Mouse (Mus musculus) hindbrain, embryonic 12.5 days (tissue): ENCODE measurements around the gene Tlx2. TPM values are rescaled to one million over a fixed set of nuclear protein-coding genes. Genes with fewer than 3 reads are reported as not detected.
A peak's percentile ranks its signal among the peaks of the same experiment; 100 is the strongest.

Source experiments
- ATAC-seq: fragments of 200-750 bp; cut with Nextera tagmentation; 2 replicates; pipeline ENCODE4 v1.8.0; 2017; ENCODE audit warnings: moderate TSS enrichment; ENCODE audit not compliant: low FRiP score
- H3K27ac ChIP-seq: fragments of 300-500 bp; sonication (generic); 2 replicates; pipeline ENCODE4 v1.5.1; 2016; ENCODE audit warnings: mild to moderate bottlenecking
- H3K27me3 ChIP-seq: fragments of 300-500 bp; sonication (generic); 2 replicates; pipeline ENCODE4 v1.6.1; 2016; ENCODE audit warnings: mild to moderate bottlenecking
- H3K36me3 ChIP-seq: fragments of 300-500 bp; sonication (generic); 2 replicates; pipeline ENCODE4 v1.6.1; 2016; ENCODE audit warnings: mild to moderate bottlenecking
- H3K4me1 ChIP-seq: fragments of 300-500 bp; sonication (generic); 2 replicates; pipeline ENCODE4 v1.6.1; 2016
- H3K4me2 ChIP-seq: fragments of 300-500 bp; sonication (generic); replicated peaks from 2 replicates; pipeline ENCODE4 v1.6.1; 2016; ENCODE audit warnings: mild to moderate bottlenecking
- H3K4me3 ChIP-seq: fragments of 300-500 bp; sonication (generic); 2 replicates; pipeline ENCODE4 v1.5.1; 2016; ENCODE audit warnings: mild to moderate bottlenecking
- H3K9ac ChIP-seq: fragments of 300-500 bp; sonication (generic); 2 replicates; pipeline ENCODE4 v1.6.1; 2016; ENCODE audit warnings: mild to moderate bottlenecking, moderate library complexity
- H3K9me3 ChIP-seq: fragments of 300-500 bp; sonication (generic); replicated peaks from 2 replicates; pipeline ENCODE4 v1.6.1; 2016; ENCODE audit warnings: mild to moderate bottlenecking
- WGBS: fragments of 180-500 bp; shearing (Covaris S2); methylation state at CpG from one replicate; pipeline ENCODE4 v1.1.7; 2016; 5-methylcytosine and 5-hydroxymethylcytosine counted together
- polyA plus RNA-seq: library from polyadenylated mRNA; unstranded; fragments of >200 nt; fragmentation: Nextera tagmentation; extraction: Ambion mirVana; gene quantifications from 2 replicates; pipeline ENCODE4 v1.2.1, GENCODE M21; 2016

The Tlx2 gene
- polyA plus RNA-seq, 1 experiment from 2014 or later: 4.4 TPM

- Histone ChIP-seq H3K27me3 (peaks cover 99% of the 10 kb centered on the region), H3K9ac (no peak overlapping the region), H3K4me3 (peak overlapping the region; percentile 23), H3K4me1 (peaks cover 19% of the 10 kb centered on the region), H3K27ac (no peak overlapping the region), H3K36me3 (no peaks in the 10 kb centered on the region), H3K4me2 (peak overlapping the region; percentile 21), H3K9me3 (no peaks in the 10 kb centered on the region)
- no peak for ATAC-seq
- WGBS: 1% methylated on average over 72 of the region's 81 CpGs
Observed at GRCm38 (mm10) chr6:83068706-83069487, 1.2 kb downstream of the Tlx2 start.

GRCm38 (mm10) chr6:83068221-83068620, 1.9 kb downstream of the Tlx2 start:
- no peaks in the 10 kb centered on the region for H3K9me3 ChIP-seq
- H3K4me1 ChIP-seq: peaks cover 19% of the 10 kb centered on the region
- H3K36me3 ChIP-seq: no peaks in the 10 kb centered on the region
- H3K4me3 ChIP-seq: 0 out of 2 replicates have a peak overlapping the region, but pooled peaks have one; percentile 23
- no peak for ATAC-seq
- H3K4me2 ChIP-seq: no peak overlapping the region
- no peak overlapping the region for H3K9ac ChIP-seq
- H3K27ac ChIP-seq: no peak overlapping the region
- 3% methylated on average over 8 of the region's 8 CpGs for WGBS
- H3K27me3 ChIP-seq: peaks cover 99% of the 10 kb centered on the region

DNA sequence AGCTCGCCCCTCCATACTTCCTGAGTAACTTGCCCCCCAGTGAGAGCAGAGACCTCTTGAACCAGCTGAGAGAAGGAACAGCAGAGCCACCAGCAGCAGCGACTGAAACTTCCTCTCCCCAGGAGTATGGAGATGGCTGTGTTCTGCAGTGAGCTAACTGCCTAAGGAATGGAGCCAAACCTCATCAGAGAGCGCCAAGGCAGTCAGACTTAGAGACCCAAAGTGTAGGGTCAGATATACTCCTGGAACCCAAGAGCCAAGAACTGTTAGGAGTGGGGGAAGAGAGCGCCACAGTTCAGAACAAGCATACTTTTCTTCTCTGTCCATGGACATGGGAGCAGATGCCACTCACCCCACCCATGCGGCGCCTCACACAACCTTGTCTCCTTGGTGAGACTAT, 3.7 kb downstream of the Tlx2 start:
- H3K4me2 ChIP-seq: no peak overlapping the region
- no peak overlapping the region for H3K4me3 ChIP-seq
- no peaks in the 10 kb centered on the region for H3K36me3 ChIP-seq
- no peak overlapping the region for H3K9ac ChIP-seq
- no peak overlapping the region for H3K27ac ChIP-seq
- ATAC-seq: no peak
- H3K4me1 ChIP-seq: peaks cover 19% of the 10 kb centered on the region
- WGBS: 19% methylated on average over 6 of the region's 6 CpGs
- H3K9me3 ChIP-seq: no peaks in the 10 kb centered on the region
- H3K27me3 ChIP-seq: peaks cover 99% of the 10 kb centered on the region

- peaks cover 14% of the 10 kb centered on the region for H3K4me1 ChIP-seq
- ATAC-seq: no peak
- H3K9me3 ChIP-seq: no peaks in the 10 kb centered on the region
- no peak overlapping the region for H3K9ac ChIP-seq
- no peak overlapping the region for H3K4me2 ChIP-seq
- H3K27ac ChIP-seq: no peak overlapping the region
- H3K36me3 ChIP-seq: no peaks in the 10 kb centered on the region
- peaks cover 99% of the 10 kb centered on the region for H3K27me3 ChIP-seq
- H3K4me3 ChIP-seq: no peak overlapping the region
- WGBS: 46% methylated on average over 8 of the region's 8 CpGs
Observed at GRCm38 (mm10) chr6:83065995-83066394, 4.1 kb downstream of the Tlx2 start.

DNA sequence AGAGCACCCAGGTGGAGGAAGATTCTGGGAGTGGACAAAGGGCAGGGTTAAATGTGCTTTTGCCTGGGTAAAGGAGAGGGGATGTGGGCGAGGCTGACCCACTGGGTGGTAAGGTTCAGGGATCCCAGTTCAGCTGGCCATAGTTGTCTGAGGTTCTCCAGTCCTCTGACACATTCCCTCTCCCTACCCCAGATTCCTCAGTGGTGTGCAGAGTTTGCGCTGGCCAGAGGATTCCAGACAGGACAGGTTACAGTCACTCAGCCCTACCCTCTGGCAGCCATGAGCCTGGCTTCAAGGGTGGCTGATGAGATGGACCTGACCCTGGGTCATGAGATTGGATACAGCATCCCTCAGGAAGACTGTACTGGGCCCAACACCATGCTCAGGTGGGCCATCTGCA, 11.4 kb downstream of the Tlx2 start:
- H3K4me1 ChIP-seq: peaks cover 13% of the 10 kb centered on the region
- no peaks in the 10 kb centered on the region for H3K9me3 ChIP-seq
- H3K4me3 ChIP-seq: no peak overlapping the region
- no peak for ATAC-seq
- H3K27ac ChIP-seq: no peak overlapping the region
- 88% methylated on average over 2 of the region's 2 CpGs for WGBS
- H3K27me3 ChIP-seq: peaks cover 31% of the 10 kb centered on the region
- H3K9ac ChIP-seq: no peak overlapping the region
- peaks cover 12% of the 10 kb centered on the region for H3K36me3 ChIP-seq
- no peak overlapping the region for H3K4me2 ChIP-seq

DNA sequence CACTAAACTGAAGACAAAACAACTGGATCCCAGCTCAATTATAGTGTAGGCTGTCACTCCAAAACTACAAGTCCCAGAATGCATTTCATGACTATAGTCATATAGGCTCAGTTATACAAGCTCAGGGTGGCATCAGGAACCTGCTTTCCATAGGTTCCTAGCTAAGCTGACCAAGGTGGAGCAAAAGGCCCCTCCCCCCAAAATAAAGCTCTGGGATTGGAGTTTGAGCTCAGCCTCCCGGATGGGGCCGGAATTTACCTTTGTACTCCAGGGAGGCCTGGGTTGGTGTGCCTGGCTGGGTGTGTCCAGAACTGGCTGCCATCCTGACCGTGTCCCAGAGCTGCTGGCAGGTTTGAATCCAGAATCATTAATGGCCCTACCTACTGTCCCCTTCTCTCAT, 12.3 kb downstream of the Tlx2 start, which contains the start of gene Dqx1:
Gene Dqx1 (plus strand): TSS at position 55 of the 400 bp plus-strand sequence.
- H3K9ac ChIP-seq: no peak within 1 kb of the TSS
- H3K27ac ChIP-seq: no peak within 1 kb of the TSS
- H3K4me1 ChIP-seq: peaks cover 22% of the 10 kb centered on the region
- H3K9me3 ChIP-seq: no peaks in the 10 kb centered on the region
- 61% methylated on average over 3 of the region's 3 CpGs for WGBS
- H3K4me3 ChIP-seq: no peak within 1 kb of the TSS
- H3K36me3 ChIP-seq: peaks cover 12% of the 10 kb centered on the region
- no peak within 1 kb of the TSS for H3K4me2 ChIP-seq
- H3K27me3 ChIP-seq: peaks cover 22% of the 10 kb centered on the region
- no peak for ATAC-seq

DNA sequence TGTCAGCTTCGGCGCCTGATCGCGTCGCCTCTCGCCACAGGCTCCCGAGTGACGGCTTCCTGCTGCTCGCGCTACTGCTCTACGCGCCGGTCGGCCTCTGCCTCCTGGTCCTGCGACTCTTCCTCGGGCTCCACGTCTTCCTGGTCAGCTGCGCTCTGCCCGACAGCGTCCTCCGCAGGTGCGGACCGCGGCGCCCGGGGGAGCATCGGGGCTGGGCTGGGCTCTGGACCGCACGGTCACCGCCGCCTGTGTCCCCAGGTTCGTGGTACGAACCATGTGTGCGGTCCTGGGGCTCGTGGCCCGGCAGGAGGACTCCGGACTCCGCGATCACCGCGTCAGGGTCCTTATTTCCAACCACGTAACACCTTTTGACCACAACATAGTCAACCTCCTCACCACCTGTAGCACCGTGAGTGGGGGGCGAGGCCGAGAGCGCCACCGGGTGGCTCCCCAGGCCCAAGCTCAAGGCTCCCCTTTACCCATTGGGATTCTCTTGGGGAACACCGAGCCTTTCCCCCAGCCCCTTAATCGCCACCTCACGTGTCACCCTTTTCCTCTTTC, 15.1 kb downstream of the Tlx2 start, which contains the start of gene Htra2:
Gene Htra2 (minus strand): TSS at position 403 of the 561 bp plus-strand sequence.
- ATAC-seq: peak; percentile 2; the same call in 1 of the 2 replicates

GRCm38 (mm10) chr6:83054074-83054851, 15.8 kb downstream of the Tlx2 start, which contains the start of gene Aup1:
Gene Aup1 (plus strand): TSS chr6:83054521.
- Histone ChIP-seq H3K36me3 (peaks cover 28% of the 10 kb centered on the region), H3K4me3 (peak within 1 kb of the TSS; percentile 98), H3K9ac (peak within 1 kb of the TSS; percentile 88), H3K4me2 (peak within 1 kb of the TSS; percentile 72), H3K27me3 (no peaks in the 10 kb centered on the region), H3K9me3 (no peaks in the 10 kb centered on the region), H3K4me1 (peaks cover 28% of the 10 kb centered on the region), H3K27ac (peak within 1 kb of the TSS; percentile 88)
- WGBS: 0% methylated on average over 64 of the region's 64 CpGs
- peak; percentile 97 for ATAC-seq

More for the DNA sequence above, 15.1 kb downstream of the Tlx2 start, which contains the start of gene Htra2:
- Histone ChIP-seq H3K4me3 (peak within 1 kb of the TSS; percentile 98), H3K4me1 (peaks cover 28% of the 10 kb centered on the region), H3K9ac (peak within 1 kb of the TSS; percentile 88), H3K27me3 (no peaks in the 10 kb centered on the region), H3K27ac (peak within 1 kb of the TSS; percentile 88), H3K4me2 (peak within 1 kb of the TSS; percentile 72), H3K36me3 (peaks cover 28% of the 10 kb centered on the region), H3K9me3 (no peaks in the 10 kb centered on the region)
- under 1% methylated on average over 50 of the region's 50 CpGs for WGBS

DNA sequence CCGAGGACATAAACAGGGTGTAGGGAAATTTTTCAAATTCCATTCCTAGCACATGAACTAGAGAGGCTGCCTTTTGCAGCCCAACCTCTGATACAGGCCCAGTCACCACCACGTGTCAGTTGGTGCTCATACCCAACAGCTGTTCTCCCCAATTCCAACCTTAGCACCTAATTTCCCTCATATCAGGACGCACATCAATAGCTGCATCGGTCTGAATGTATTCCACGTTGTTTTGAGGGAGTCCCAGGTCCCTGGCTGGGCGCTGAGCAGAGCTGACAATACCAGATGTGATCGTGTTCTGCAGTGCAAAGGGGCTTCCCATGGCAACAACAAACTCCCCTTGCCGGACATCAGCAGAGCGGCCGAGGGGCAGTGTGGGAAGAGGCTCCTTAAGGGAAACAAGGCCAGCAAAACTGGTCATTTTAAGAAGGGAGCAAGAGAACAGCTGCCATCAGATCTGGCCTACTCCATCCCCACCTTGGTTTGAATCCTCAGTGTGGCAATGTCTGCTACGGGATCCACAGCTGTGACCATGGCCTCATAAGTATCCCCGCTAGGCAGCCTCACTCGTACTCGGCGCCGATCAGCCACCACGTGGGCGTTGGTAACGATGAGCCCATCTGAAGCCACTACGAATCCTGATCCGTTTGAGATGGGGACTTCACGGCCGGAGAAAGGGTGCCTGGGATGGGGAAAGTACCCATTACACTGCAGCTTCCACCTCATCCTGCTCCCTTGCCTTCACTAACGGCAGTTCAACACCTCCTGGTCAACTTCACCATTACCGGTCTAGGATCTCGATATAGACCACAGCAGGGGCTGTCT, 16.7 kb downstream of the Tlx2 start:
- no peaks in the 10 kb centered on the region for H3K27me3 ChIP-seq
- 3% methylated on average over 26 of the region's 26 CpGs for WGBS
- H3K4me1 ChIP-seq: peaks cover 28% of the 10 kb centered on the region
- peak overlapping the region; percentile 98 for H3K4me3 ChIP-seq
- H3K9me3 ChIP-seq: no peaks in the 10 kb centered on the region
- peak overlapping the region; percentile 88 for H3K27ac ChIP-seq
- peak; percentile 15 for ATAC-seq
- H3K4me2 ChIP-seq: peak overlapping the region; percentile 72
- peak overlapping the region; percentile 88 for H3K9ac ChIP-seq
- peaks cover 28% of the 10 kb centered on the region for H3K36me3 ChIP-seq

DNA sequence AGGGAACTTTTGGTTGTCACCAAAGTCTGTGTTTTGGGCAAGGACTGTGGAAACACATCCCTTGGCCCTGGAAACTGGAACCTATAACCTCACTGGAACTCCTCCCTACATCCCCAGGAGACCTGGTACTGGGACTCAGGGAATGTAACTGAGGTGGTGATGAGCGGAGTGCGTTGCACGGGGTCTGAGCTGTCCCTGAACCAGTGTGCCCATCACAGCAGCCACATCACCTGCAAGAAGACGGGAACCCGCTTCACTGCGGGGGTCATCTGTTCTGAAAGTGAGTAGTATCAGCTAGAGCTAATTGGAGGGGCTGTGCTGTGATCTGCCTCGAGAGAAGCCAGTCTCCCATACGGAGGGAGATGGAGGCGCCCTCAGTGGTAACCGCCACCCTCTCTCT, 20.7 kb downstream of the Tlx2 start:
- no peak for ATAC-seq
- H3K4me2 ChIP-seq: no peak overlapping the region
- WGBS: 77% methylated on average over 10 of the region's 10 CpGs

DNA sequence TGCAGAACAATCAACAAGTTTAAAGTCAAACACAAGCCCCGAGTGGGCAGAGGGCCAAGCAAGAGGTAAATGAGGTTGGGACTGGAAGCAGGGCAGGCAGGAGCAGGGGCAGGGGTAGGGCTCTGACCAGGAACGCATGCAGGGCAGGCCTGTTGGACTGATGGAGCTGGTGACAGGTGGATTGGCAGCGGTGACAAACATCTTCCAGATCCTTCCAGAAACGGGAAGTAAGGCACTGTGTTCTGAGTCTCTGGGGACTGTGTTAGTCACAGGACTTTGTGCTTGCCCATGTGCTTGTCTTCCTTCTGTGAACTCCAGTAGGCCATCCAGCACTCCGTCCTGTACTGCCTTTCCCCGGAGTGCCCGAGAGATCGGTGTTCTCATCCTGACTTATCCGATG, 25.4 kb downstream of the Tlx2 start:
- no peak overlapping the region for H3K4me3 ChIP-seq
- no peaks in the 10 kb centered on the region for H3K27me3 ChIP-seq
- H3K4me2 ChIP-seq: no peak overlapping the region
- no peak for ATAC-seq
- H3K4me1 ChIP-seq: no peaks in the 10 kb centered on the region
- H3K9ac ChIP-seq: no peak overlapping the region
- 70% methylated on average over 9 of the region's 9 CpGs for WGBS
- H3K27ac ChIP-seq: no peak overlapping the region
- H3K9me3 ChIP-seq: no peaks in the 10 kb centered on the region
- H3K36me3 ChIP-seq: no peaks in the 10 kb centered on the region

More for the DNA sequence above, 20.7 kb downstream of the Tlx2 start:
- Histone ChIP-seq H3K27me3 (no peaks in the 10 kb centered on the region), H3K9ac (no peak overlapping the region), H3K4me3 (no peak overlapping the region), H3K36me3 (peaks cover 16% of the 10 kb centered on the region), H3K27ac (no peak overlapping the region), H3K4me1 (peaks cover 16% of the 10 kb centered on the region), H3K9me3 (no peaks in the 10 kb centered on the region)
